Mouse (Mus musculus) midbrain, embryonic 11.5 days (tissue): ENCODE data around the gene Gm49318. TPM values are rescaled to one million over a fixed set of nuclear protein-coding genes. Genes with fewer than 3 reads are reported as not detected.
A peak's percentile ranks its signal among the peaks of the same experiment; 100 is the strongest.

Source experiments
- ATAC-seq: fragments of 200-750 bp; cut with Nextera tagmentation; 2 replicates; pipeline ENCODE4 v1.8.0; 2017; ENCODE audit warnings: moderate TSS enrichment, moderate library complexity; ENCODE audit not compliant: low FRiP score
- DNase-seq: peaks from one replicate; pipeline ENCODE4 v3.0.0; 2015; ENCODE audit warnings: low spot score; ENCODE audit errors: missing footprints
- H3K27ac ChIP-seq: fragments of 300-500 bp; sonication (generic); 2 replicates; pipeline ENCODE4 v1.5.1; 2014; ENCODE audit warnings: low read depth, low read length
- H3K27me3 ChIP-seq: fragments of 300-500 bp; sonication (generic); 2 replicates; pipeline ENCODE4 v1.6.1; 2014; ENCODE audit warnings: mild to moderate bottlenecking, low read length, moderate library complexity, mixed read lengths; ENCODE audit not compliant: control insufficient read depth, insufficient read depth
- H3K36me3 ChIP-seq: fragments of 300-500 bp; sonication (generic); 2 replicates; pipeline ENCODE4 v1.6.1; 2014; ENCODE audit warnings: mild to moderate bottlenecking, low read length, moderate library complexity, mixed read lengths; ENCODE audit not compliant: control insufficient read depth, insufficient read depth
- H3K4me1 ChIP-seq: fragments of 300-500 bp; sonication (generic); 2 replicates; pipeline ENCODE4 v1.6.1; 2014; ENCODE audit warnings: low read length; ENCODE audit not compliant: control insufficient read depth, insufficient read depth
- H3K4me2 ChIP-seq: fragments of 300-500 bp; sonication (generic); 2 replicates; pipeline ENCODE4 v1.6.1; 2014; ENCODE audit warnings: mild to moderate bottlenecking, moderate library complexity
- H3K4me3 ChIP-seq: fragments of 300-500 bp; sonication (generic); 2 replicates; pipeline ENCODE4 v1.5.1; 2014; ENCODE audit warnings: low read depth, low read length
- H3K9ac ChIP-seq: fragments of 300-500 bp; sonication (generic); 2 replicates; pipeline ENCODE4 v1.6.1; 2014; ENCODE audit warnings: low read length
- H3K9me3 ChIP-seq: fragments of 300-500 bp; sonication (generic); 2 replicates; pipeline ENCODE4 v1.6.1; 2016; ENCODE audit warnings: low read length; ENCODE audit not compliant: control insufficient read depth
- WGBS: fragments of 180-500 bp; shearing (Covaris S2); extraction: QIAGEN DNeasy Blood & Tissue Kit; methylation state at CpG from one replicate; pipeline ENCODE4 v1.1.7; 2014; 5-methylcytosine and 5-hydroxymethylcytosine counted together
- microRNA-seq: library from miRNA; unstranded; fragments of <30 nt; microRNA quantifications from one replicate; pipeline ENCODE4, GENCODE M21; 2017
- polyA plus RNA-seq: library from polyadenylated mRNA; unstranded; fragments of >200 nt; fragmentation: Nextera tagmentation; extraction: Ambion mirVana; gene quantifications from 2 replicates; pipeline ENCODE4 v1.2.1, GENCODE M21; 2014

Gm49318 gene
- polyA plus RNA-seq, 1 experiment from 2014 or later, result not detected

GRCm38 (mm10) chr9:22000296-22000695, 70.8 kb downstream of the Gm49318 start:
- DNase-seq (no peak), ATAC-seq (no peak)
- no peaks in the 10 kb centered on the region for H3K27me3 ChIP-seq
- 90% methylated on average over 6 of the region's 6 CpGs for WGBS
- H3K9ac ChIP-seq, result no peak overlapping the region
- H3K4me2 ChIP-seq, result no peak overlapping the region
- H3K9me3 ChIP-seq, result no peaks in the 10 kb centered on the region
- no peak overlapping the region for H3K27ac ChIP-seq
- H3K36me3 ChIP-seq, result no peaks in the 10 kb centered on the region
- H3K4me1 ChIP-seq, result peaks cover 21% of the 10 kb centered on the region
- H3K4me3 ChIP-seq, result no peak overlapping the region

DNA sequence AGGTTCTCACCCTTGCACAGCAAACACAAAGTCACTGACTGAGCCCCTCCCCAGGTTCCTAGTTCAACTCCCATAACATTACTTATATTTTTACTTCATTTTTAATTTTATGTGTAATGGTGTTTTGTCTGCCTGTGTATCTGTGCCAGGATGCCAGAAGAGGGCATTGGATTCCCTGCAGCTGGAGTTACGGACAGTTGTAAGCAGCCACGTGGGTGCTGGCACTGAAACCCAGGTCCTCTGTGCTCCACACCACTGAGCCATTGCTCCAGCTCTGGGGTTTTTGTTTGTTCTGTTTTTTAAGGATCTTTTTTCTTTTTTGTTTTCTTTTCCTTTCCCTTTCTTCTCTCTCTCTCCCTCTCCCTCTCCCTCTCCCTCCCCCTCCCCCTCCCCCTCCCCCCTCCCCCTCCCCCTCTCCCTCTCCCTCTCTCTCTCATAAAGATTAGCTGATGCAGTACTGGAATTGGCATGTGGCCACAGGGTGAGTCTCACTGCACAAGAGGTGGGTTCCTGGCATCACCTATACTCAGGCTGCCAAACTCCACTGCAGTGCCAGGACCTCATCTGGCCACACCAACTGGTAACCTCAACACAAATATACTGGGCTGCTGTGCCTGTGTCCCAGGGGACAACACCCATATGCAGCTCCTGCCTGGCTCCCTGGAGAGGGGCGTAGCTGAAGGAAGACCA, 74.7 kb downstream of the Gm49318 start:
- Histone ChIP-seq H3K27me3 (peaks cover 8% of the 10 kb centered on the region), H3K9ac (no peak overlapping the region), H3K4me2 (no peak overlapping the region), H3K27ac (no peak overlapping the region), H3K9me3 (no peaks in the 10 kb centered on the region), H3K4me3 (no peak overlapping the region), H3K36me3 (no peaks in the 10 kb centered on the region), H3K4me1 (no peaks in the 10 kb centered on the region)
- DNase-seq (no peak), ATAC-seq (no peak)
- 85% methylated on average over 3 of the region's 3 CpGs for WGBS

- ATAC-seq, result no peak
- H3K4me1 ChIP-seq, result peaks cover 21% of the 10 kb centered on the region
- no peak overlapping the region for H3K4me2 ChIP-seq
- no peak for DNase-seq
- WGBS, result 78% methylated on average over 4 of the region's 4 CpGs
- H3K36me3 ChIP-seq, result no peaks in the 10 kb centered on the region
- H3K27me3 ChIP-seq, result peaks cover 49% of the 10 kb centered on the region
- H3K27ac ChIP-seq, result no peak overlapping the region
- H3K9ac ChIP-seq, result no peak overlapping the region
- H3K9me3 ChIP-seq, result no peaks in the 10 kb centered on the region
- H3K4me3 ChIP-seq, result no peak overlapping the region
Measured at GRCm38 (mm10) chr9:21992227-21992626, 78.8 kb downstream of the Gm49318 start.

DNA sequence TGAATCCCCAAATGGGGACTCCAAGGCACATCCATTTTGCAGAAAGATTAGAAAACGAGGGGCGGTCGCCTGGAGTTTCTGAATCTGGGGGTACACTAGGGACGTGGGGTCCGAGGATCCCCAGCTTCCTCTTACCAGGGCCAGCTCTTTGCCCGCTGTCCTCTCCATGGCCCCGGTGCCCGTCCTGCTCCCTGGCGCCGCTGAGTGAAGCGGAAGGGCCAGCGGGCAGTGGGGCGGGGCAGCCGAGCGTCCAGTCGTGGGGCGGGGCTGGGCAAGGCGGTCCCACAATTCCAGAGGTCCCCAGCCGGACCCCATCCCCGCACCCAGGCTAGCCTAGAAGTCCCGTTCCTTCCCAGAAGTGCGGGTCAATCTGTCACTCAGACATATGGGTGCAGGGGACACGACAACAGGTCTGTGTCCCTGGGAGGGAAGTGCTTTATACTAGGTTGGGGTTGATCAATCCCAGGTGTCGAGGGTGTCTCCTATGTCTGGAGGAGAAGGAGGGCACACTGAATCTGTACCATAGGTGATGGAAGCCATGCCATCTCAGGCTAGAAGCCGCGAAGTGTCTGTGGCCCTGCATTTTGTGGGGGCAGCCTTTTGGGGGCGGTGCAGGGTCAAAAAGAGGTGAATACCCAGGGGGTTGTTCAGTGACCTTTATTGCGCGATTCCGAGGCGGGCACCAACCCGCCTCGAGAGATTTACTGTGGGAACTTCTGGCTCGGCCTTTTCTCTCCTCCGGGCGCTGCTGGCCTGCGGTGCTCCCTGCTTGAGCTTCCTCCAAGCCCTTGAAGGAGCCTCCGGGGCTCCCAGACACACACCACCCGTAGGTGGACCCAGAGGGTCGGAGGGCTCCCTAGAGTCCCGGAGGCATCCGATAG, 81.6 kb downstream of the Gm49318 start, which contains the start of gene Rgl3:
Rgl3 (minus strand) TSS at position 217 of the 881 bp plus-strand sequence.
- under 1% methylated on average over 42 of the region's 42 CpGs for WGBS
- Histone ChIP-seq H3K27ac (no peak within 1 kb of the TSS), H3K9ac (peak within 1 kb of the TSS; percentile 57), H3K27me3 (peaks cover 65% of the 10 kb centered on the region), H3K36me3 (no peaks in the 10 kb centered on the region), H3K4me3 (peak within 1 kb of the TSS; percentile 35), H3K4me1 (peaks cover 23% of the 10 kb centered on the region), H3K9me3 (no peaks in the 10 kb centered on the region), H3K4me2 (peak within 1 kb of the TSS; percentile 73)
- DNase-seq (peak; percentile 91), ATAC-seq (peak; percentile 49; the same call in 1 of the 2 replicates)

GRCm38 (mm10) chr9:21988421-21989101, 82.5 kb downstream of the Gm49318 start:
- Histone ChIP-seq H3K4me1 (peaks cover 28% of the 10 kb centered on the region), H3K27ac (no peak overlapping the region), H3K27me3 (peaks cover 65% of the 10 kb centered on the region), H3K4me3 (peak overlapping the region; percentile 35), H3K36me3 (no peaks in the 10 kb centered on the region), H3K9ac (peak overlapping the region; percentile 57), H3K9me3 (no peaks in the 10 kb centered on the region), H3K4me2 (peak overlapping the region; percentile 73)
- DNase-seq, result peak; percentile 92
- under 1% methylated on average over 32 of the region's 32 CpGs for WGBS
- peak; percentile 18; the same call in 1 of the 2 replicates for ATAC-seq

GRCm38 (mm10) chr9:21987592-21988342, 83.3 kb downstream of the Gm49318 start:
- ATAC-seq (no peak), DNase-seq (no peak)
- H3K9ac ChIP-seq, result no peak overlapping the region
- H3K4me1 ChIP-seq, result peaks cover 29% of the 10 kb centered on the region
- H3K27ac ChIP-seq, result no peak overlapping the region
- no peaks in the 10 kb centered on the region for H3K9me3 ChIP-seq
- no peaks in the 10 kb centered on the region for H3K36me3 ChIP-seq
- 9% methylated on average over 36 of the region's 36 CpGs for WGBS
- H3K4me2 ChIP-seq, result peak overlapping the region; percentile 73
- peaks cover 65% of the 10 kb centered on the region for H3K27me3 ChIP-seq
- 0 out of 2 replicates have a peak overlapping the region, but pooled peaks have one; percentile 9 for H3K4me3 ChIP-seq

Small RNAs within 50 kb of the gene (microRNA-seq; reads per million reads assigned to microRNA genes)
- not detected for gene Mir7084

Other genes with a start within 250 kb of the Gm49318 start
- 0.19 and 0.22 TPM in 2 replicates for gene Angptl8, start 235.7 kb downstream of the Gm49318 start, polyA plus RNA-seq
- gene Dock6, start 218.6 kb downstream of the Gm49318 start, polyA plus RNA-seq, result 15.1 and 15.9 TPM in 2 replicates
- gene Rab3d, start 153.1 kb downstream of the Gm49318 start, polyA plus RNA-seq, result 7.8 and 9.1 TPM in 2 replicates
- 2.4 and 3.4 TPM in 2 replicates for gene Ccdc159, start 143.8 kb downstream of the Gm49318 start, polyA plus RNA-seq
- 30.6 and 35.7 TPM in 2 replicates for gene Tmem205, start 143.7 kb downstream of the Gm49318 start, polyA plus RNA-seq
- 19.1 and 22.2 TPM in 2 replicates for gene Plppr2, start 134.2 kb downstream of the Gm49318 start, polyA plus RNA-seq
- gene Swsap1, start 115.5 kb downstream of the Gm49318 start, polyA plus RNA-seq, result 20.3 and 22.3 TPM in 2 replicates
- 3.4 and 5.2 TPM in 2 replicates for gene Epor, start 107.8 kb downstream of the Gm49318 start, polyA plus RNA-seq
- 0.97 and 2.2 TPM in 2 replicates for gene Rgl3, start 81.8 kb downstream of the Gm49318 start, polyA plus RNA-seq
- 4.7 and 6.3 TPM in 2 replicates for gene Ccdc151, start 68.6 kb downstream of the Gm49318 start, polyA plus RNA-seq
- 85.5 and 86.9 TPM in 2 replicates for gene Prkcsh, start 68.5 kb downstream of the Gm49318 start, polyA plus RNA-seq
- gene Elavl3, start 19.2 kb downstream of the Gm49318 start, polyA plus RNA-seq, result 49.8 and 53.9 TPM in 2 replicates
- gene Zfp653, start 117 bp upstream of the Gm49318 start, polyA plus RNA-seq, result 7.6 and 7.9 TPM in 2 replicates
- gene Ecsit, start 14.2 kb upstream of the Gm49318 start, polyA plus RNA-seq, result 31.2 and 31.5 TPM in 2 replicates
- gene Cnn1, start 28.0 kb upstream of the Gm49318 start, polyA plus RNA-seq, result 1.3 and 1.6 TPM in 2 replicates
- gene Elof1, start 45.9 kb upstream of the Gm49318 start, polyA plus RNA-seq, result 208 and 225 TPM in 2 replicates
- 15.4 and 19.7 TPM in 2 replicates for gene Acp5, start 64.5 kb upstream of the Gm49318 start, polyA plus RNA-seq
- 63.9 and 66.6 TPM in 2 replicates for gene Pigyl, start 85.6 kb upstream of the Gm49318 start, polyA plus RNA-seq
- gene Zfp872, start 116.8 kb upstream of the Gm49318 start, polyA plus RNA-seq, result 0.17 and 0.23 TPM in 2 replicates
- gene Zfp809, start 154.5 kb upstream of the Gm49318 start, polyA plus RNA-seq, result 11.3 and 11.8 TPM in 2 replicates
- 6.7 TPM in 2 replicates for gene Zfp599, start 188.6 kb upstream of the Gm49318 start, polyA plus RNA-seq
- gene Zfp810, start 236.4 kb upstream of the Gm49318 start, polyA plus RNA-seq, result 25.9 and 27.4 TPM in 2 replicates